Mouse (Mus musculus) v-Abl transformed pro-B cells (cell line): ENCODE results near the gene Slc12a3.

Experiments
- in situ Hi-C, 2 experiments: fragments of 400-800 bp; cut with MboI; formaldehyde crosslinking; loops; one replicate each; pipeline ENCODE4 v1.15.1; 2025; ENCODE audit not compliant: unreplicated experiment in 2 of 2

Slc12a3 gene

GRCm38 (mm10) chr8:94364686-94365312 lies 35.8 kb downstream of the Slc12a3 start:
- in situ Hi-C loops: no loop called here

- in situ Hi-C loops: no loop called here
Observed at GRCm38 (mm10) chr8:94365410-94365981, 36.5 kb downstream of the Slc12a3 start.

GRCm38 (mm10) chr8:94370839-94371238 lies 41.8 kb downstream of the Slc12a3 start:
- in situ Hi-C loops: no loop called here

GRCm38 (mm10) chr8:94372955-94373599 lies 44.1 kb downstream of the Slc12a3 start:
- in situ Hi-C loops: no loop called here

GRCm38 (mm10) chr8:94375551-94375991 lies 46.6 kb downstream of the Slc12a3 start:
- in situ Hi-C loops: no loop called here

- in situ Hi-C loops: no loop called here
Observed at GRCm38 (mm10) chr8:94376176-94376575, 47.2 kb downstream of the Slc12a3 start.

GRCm38 (mm10) chr8:94376580-94376979 lies 47.6 kb downstream of the Slc12a3 start:
- in situ Hi-C loops: no loop called here

GRCm38 (mm10) chr8:94377031-94377430 lies 48.0 kb downstream of the Slc12a3 start:
- in situ Hi-C loops: no loop called here

GRCm38 (mm10) chr8:94377714-94378205 lies 48.8 kb downstream of the Slc12a3 start:
- in situ Hi-C loops: no loop called here

GRCm38 (mm10) chr8:94378763-94379415 lies 49.9 kb downstream of the Slc12a3 start:
- in situ Hi-C loops: no loop called here

GRCm38 (mm10) chr8:94379686-94380085 lies 50.7 kb downstream of the Slc12a3 start:
- in situ Hi-C loops: loop anchor here (5.0 kb wide), 1 partner anchor 32 kb away; no protein-coding TSS in a partner anchor

GRCm38 (mm10) chr8:94384166-94384565 lies 55.2 kb downstream of the Slc12a3 start:
- in situ Hi-C loops: loop anchor here (5.0 kb wide), 1 partner anchor 37 kb away; no protein-coding TSS in a partner anchor

- in situ Hi-C loops: no loop called here
Observed at GRCm38 (mm10) chr8:94385506-94386213, 56.7 kb downstream of the Slc12a3 start.

- in situ Hi-C loops: no loop called here
Observed at GRCm38 (mm10) chr8:94386214-94387026, 57.4 kb downstream of the Slc12a3 start, which contains the start of gene Herpud1. Herpud1 (plus strand) TSS chr8:94386438.

- in situ Hi-C loops: no loop called here
Observed at GRCm38 (mm10) chr8:94387027-94387684, 58.2 kb downstream of the Slc12a3 start.

- in situ Hi-C loops: no loop called here
Observed at GRCm38 (mm10) chr8:94387785-94388184, 58.8 kb downstream of the Slc12a3 start.

GRCm38 (mm10) chr8:94389531-94389930 lies 60.5 kb downstream of the Slc12a3 start:
- in situ Hi-C loops: no loop called here

- in situ Hi-C loops: no loop called here
Observed at GRCm38 (mm10) chr8:94390429-94390828, 61.4 kb downstream of the Slc12a3 start.

GRCm38 (mm10) chr8:94390910-94391309 lies 61.9 kb downstream of the Slc12a3 start:
- in situ Hi-C loops: no loop called here
